Mouse (Mus musculus) heart, postnatal 25 days (tissue): Measurements from ENCODE around the gene Tuft1. TPM values are rescaled to one million over a fixed set of nuclear protein-coding genes. Genes with fewer than 3 reads are reported as not detected.

Experiments used
- total RNA-seq, 2 experiments: library from RNA; stranded (reverse); gene quantifications; 2 replicates each; pipeline ENCODE4 v1.2.3; 2021

Gene Tuft1
- total RNA-seq, 2 experiments from 2014 or later, result 2.5 to 3.0 TPM

Other genes with a start within 250 kb of the Tuft1 start
- 1 to 10 TPM; 3.2 to 3.6 TPM for gene Tdrkh, start 245.6 kb downstream of the Tuft1 start, total RNA-seq
- 10 to 100 TPM; 70.7 to 70.9 TPM for gene Mrpl9, start 215.6 kb downstream of the Tuft1 start, total RNA-seq
- gene Oaz3, start 215.0 kb downstream of the Tuft1 start, total RNA-seq, result not detected
- not detected for gene Celf3, start 180.6 kb downstream of the Tuft1 start, total RNA-seq
- under 1 TPM in 1 of 2 experiments, not detected in 1; 0.75 TPM for gene Riiad1, start 178.5 kb downstream of the Tuft1 start, total RNA-seq
- 10 to 100 TPM; 26.9 to 28.0 TPM for gene Snx27, start 76.2 kb downstream of the Tuft1 start, total RNA-seq
- not detected for gene Gm10972, start 15.8 kb downstream of the Tuft1 start, total RNA-seq
- 10 to 100 TPM; 11.6 to 14.6 TPM for gene Selenbp2, start 34.7 kb upstream of the Tuft1 start, total RNA-seq
- gene Cgn, start 127.6 kb upstream of the Tuft1 start, total RNA-seq, result under 1 TPM; 0.60 to 0.92 TPM
- 10 to 100 TPM; 16.6 to 21.3 TPM for gene Pogz, start 178.7 kb upstream of the Tuft1 start, total RNA-seq
- 100 to 1,000 TPM; 217 to 228 TPM for gene Psmb4, start 228.1 kb upstream of the Tuft1 start, total RNA-seq